Mouse (Mus musculus): ENCODE data around the gene Ddx46. TPM values are rescaled to one million over a fixed set of nuclear protein-coding genes. Genes with fewer than 3 reads are reported as not detected.

The Ddx46 gene
- polyA plus RNA-seq, 1 experiment from 2014 or later: 24.1 TPM

GRCm38 (mm10) chr13:55704301-55704700, 69.5 kb downstream of the Ddx46 start:
- peaks cover 37% of the 10 kb centered on the region for H3K36me3 ChIP-seq
- H3K4me1 ChIP-seq (replicated peaks): no peaks in the 10 kb centered on the region
- no peak for ATAC-seq (ENCODE audit: low FRiP score, low read depth)
- H3K4me3 ChIP-seq: no peak overlapping the region
- no peaks in the 10 kb centered on the region for H3K9me3 ChIP-seq
- 88% methylated on average over 4 of the region's 4 CpGs for WGBS
- H3K4me2 ChIP-seq: no peak overlapping the region
- H3K9ac ChIP-seq: no peak overlapping the region
- H3K27ac ChIP-seq (replicated peaks): no peak overlapping the region
- no peaks in the 10 kb centered on the region for H3K27me3 ChIP-seq

GRCm38 (mm10) chr13:55712846-55713245, 78.0 kb downstream of the Ddx46 start:
- H3K4me1 ChIP-seq (replicated peaks): peaks cover 31% of the 10 kb centered on the region
- H3K4me3 ChIP-seq: no peak overlapping the region
- no peak overlapping the region for H3K9ac ChIP-seq
- no peaks in the 10 kb centered on the region for H3K9me3 ChIP-seq
- no peak overlapping the region for H3K4me2 ChIP-seq
- H3K27me3 ChIP-seq: no peaks in the 10 kb centered on the region
- 92% methylated on average over 3 of the region's 3 CpGs for WGBS
- ATAC-seq (ENCODE audit: low FRiP score, low read depth): no peak
- no peaks in the 10 kb centered on the region; the same call in 1 of the 2 replicates for H3K36me3 ChIP-seq
- H3K27ac ChIP-seq (replicated peaks): no peak overlapping the region

GRCm38 (mm10) chr13:55714501-55715166, 79.8 kb downstream of the Ddx46 start, which contains the start of gene Txndc15:
Gene Txndc15 (plus strand): TSS chr13:55714650.
- peak; percentile 94 for ATAC-seq (ENCODE audit: low FRiP score, low read depth)
- H3K9me3 ChIP-seq: no peaks in the 10 kb centered on the region

GRCm38 (mm10) chr13:55715167-55715512, 80.3 kb downstream of the Ddx46 start:
- Histone ChIP-seq H3K9me3 (no peaks in the 10 kb centered on the region), H3K36me3 (peaks cover 8% of the 10 kb centered on the region), H3K4me3 (peak overlapping the region; percentile 75), H3K9ac (peak overlapping the region; percentile 89), H3K4me2 (peak overlapping the region; percentile 70), H3K27ac (replicated peaks) (peak overlapping the region; percentile 97), H3K27me3 (no peaks in the 10 kb centered on the region), H3K4me1 (replicated peaks) (peaks cover 32% of the 10 kb centered on the region)
- 9% methylated on average over 5 of the region's 5 CpGs for WGBS
- no peak for ATAC-seq (ENCODE audit: low FRiP score, low read depth)

More at GRCm38 (mm10) chr13:55714501-55715166, 79.8 kb downstream of the Ddx46 start, which contains the start of gene Txndc15:
- H3K4me3 ChIP-seq: peak within 1 kb of the TSS; percentile 75
- H3K27me3 ChIP-seq: no peaks in the 10 kb centered on the region
- H3K4me2 ChIP-seq: peak within 1 kb of the TSS; percentile 70
- H3K36me3 ChIP-seq: peaks cover 8% of the 10 kb centered on the region
- peak within 1 kb of the TSS; percentile 89 for H3K9ac ChIP-seq
- H3K4me1 ChIP-seq (replicated peaks): peaks cover 32% of the 10 kb centered on the region
- under 1% methylated on average over 63 of the region's 63 CpGs for WGBS
- peak within 1 kb of the TSS; percentile 97 for H3K27ac ChIP-seq (replicated peaks)

- 85% methylated on average over 7 of the region's 7 CpGs for WGBS
- no peak for ATAC-seq (ENCODE audit: low FRiP score, low read depth)
- Histone ChIP-seq H3K9ac (no peak overlapping the region), H3K36me3 (peaks cover 14% of the 10 kb centered on the region), H3K4me2 (peak overlapping the region; percentile 70), H3K27me3 (no peaks in the 10 kb centered on the region), H3K4me1 (replicated peaks) (peaks cover 32% of the 10 kb centered on the region), H3K4me3 (no peak overlapping the region; the same call in 1 of the 2 replicates), H3K9me3 (no peaks in the 10 kb centered on the region), H3K27ac (replicated peaks) (no peak overlapping the region)
Measured at GRCm38 (mm10) chr13:55715908-55716510, 81.2 kb downstream of the Ddx46 start.

GRCm38 (mm10) chr13:55721516-55721915, 86.7 kb downstream of the Ddx46 start:
- no peak overlapping the region for H3K4me2 ChIP-seq
- ATAC-seq (ENCODE audit: low FRiP score, low read depth): peak; percentile 46; the same call in 1 of the 2 replicates
- H3K4me3 ChIP-seq: no peak overlapping the region
- H3K27me3 ChIP-seq: no peaks in the 10 kb centered on the region
- no peak overlapping the region for H3K27ac ChIP-seq (replicated peaks)
- H3K9ac ChIP-seq: no peak overlapping the region; the same call in 1 of the 2 replicates
- H3K9me3 ChIP-seq: no peaks in the 10 kb centered on the region
- 59% methylated on average over 8 of the region's 8 CpGs for WGBS
- H3K36me3 ChIP-seq: peaks cover 43% of the 10 kb centered on the region
- H3K4me1 ChIP-seq (replicated peaks): peaks cover 18% of the 10 kb centered on the region

GRCm38 (mm10) chr13:55721995-55722394, 87.2 kb downstream of the Ddx46 start:
- Histone ChIP-seq H3K36me3 (peaks cover 43% of the 10 kb centered on the region), H3K9ac (no peak overlapping the region; the same call in 1 of the 2 replicates), H3K4me2 (no peak overlapping the region), H3K27me3 (no peaks in the 10 kb centered on the region), H3K4me1 (replicated peaks) (peaks cover 15% of the 10 kb centered on the region), H3K4me3 (no peak overlapping the region), H3K9me3 (no peaks in the 10 kb centered on the region), H3K27ac (replicated peaks) (no peak overlapping the region)
- 86% methylated on average over 2 of the region's 2 CpGs for WGBS
- ATAC-seq (ENCODE audit: low FRiP score, low read depth): no peak

- Histone ChIP-seq H3K36me3 (peaks cover 28% of the 10 kb centered on the region; the same call in 1 of the 2 replicates), H3K27me3 (no peaks in the 10 kb centered on the region), H3K4me1 (replicated peaks) (peaks cover 10% of the 10 kb centered on the region), H3K9me3 (no peaks in the 10 kb centered on the region), H3K9ac (peak overlapping the region; percentile 70), H3K4me3 (peak overlapping the region; percentile 65), H3K4me2 (peak overlapping the region; percentile 68), H3K27ac (replicated peaks) (peak overlapping the region; percentile 97)
- no peak for ATAC-seq (ENCODE audit: low FRiP score, low read depth)
- 4% methylated on average over 4 of the region's 4 CpGs for WGBS
Measured at GRCm38 (mm10) chr13:55726598-55727119, 91.8 kb downstream of the Ddx46 start.

GRCm38 (mm10) chr13:55727120-55727838, 92.5 kb downstream of the Ddx46 start, which contains the start of gene Pcbd2:
Gene Pcbd2 (plus strand): TSS chr13:55727368.
- Histone ChIP-seq H3K4me2 (peak within 1 kb of the TSS; percentile 68), H3K27ac (replicated peaks) (peak within 1 kb of the TSS; percentile 97), H3K9me3 (no peaks in the 10 kb centered on the region), H3K9ac (peak within 1 kb of the TSS; percentile 70), H3K27me3 (no peaks in the 10 kb centered on the region), H3K4me1 (replicated peaks) (peaks cover 7% of the 10 kb centered on the region), H3K4me3 (peak within 1 kb of the TSS; percentile 65), H3K36me3 (peaks cover 24% of the 10 kb centered on the region; the same call in 1 of the 2 replicates)
- under 1% methylated on average over 71 of the region's 73 CpGs for WGBS
- peak; percentile 91 for ATAC-seq (ENCODE audit: low FRiP score, low read depth)

- peak overlapping the region; percentile 70 for H3K9ac ChIP-seq
- peaks cover 24% of the 10 kb centered on the region; the same call in 1 of the 2 replicates for H3K36me3 ChIP-seq
- H3K27ac ChIP-seq (replicated peaks): peak overlapping the region; percentile 97
- ATAC-seq (ENCODE audit: low FRiP score, low read depth): peak; percentile 68
- WGBS: 4% methylated on average over 19 of the region's 19 CpGs
- no peaks in the 10 kb centered on the region for H3K27me3 ChIP-seq
- H3K9me3 ChIP-seq: no peaks in the 10 kb centered on the region
- H3K4me2 ChIP-seq: peak overlapping the region; percentile 68
- H3K4me3 ChIP-seq: peak overlapping the region; percentile 65
- H3K4me1 ChIP-seq (replicated peaks): peaks cover 7% of the 10 kb centered on the region
Measured at GRCm38 (mm10) chr13:55727839-55728238, 93.0 kb downstream of the Ddx46 start.

- Histone ChIP-seq H3K27ac (replicated peaks) (no peak overlapping the region), H3K36me3 (0 out of 2 replicates have a peak, but pooled peaks cover 1% of the 10 kb centered on the region), H3K9me3 (no peaks in the 10 kb centered on the region), H3K4me3 (no peak overlapping the region), H3K27me3 (no peaks in the 10 kb centered on the region), H3K9ac (no peak overlapping the region), H3K4me2 (no peak overlapping the region), H3K4me1 (replicated peaks) (peaks cover 7% of the 10 kb centered on the region)
- WGBS: 87% methylated on average over 7 of the region's 7 CpGs
- no peak for ATAC-seq (ENCODE audit: low FRiP score, low read depth)
Measured at GRCm38 (mm10) chr13:55730716-55731115, 95.9 kb downstream of the Ddx46 start.

All from hindbrain, embryonic 15.5 days (tissue).